Mouse (Mus musculus): ENCODE measurements at regions not wholly inside any gene's neighbourhood (a gene's known extent, or its start where the extent isn't known, plus 50 kb on each side); places are given as distances from the start of the nearest gene placed in this dataset.

DNA sequence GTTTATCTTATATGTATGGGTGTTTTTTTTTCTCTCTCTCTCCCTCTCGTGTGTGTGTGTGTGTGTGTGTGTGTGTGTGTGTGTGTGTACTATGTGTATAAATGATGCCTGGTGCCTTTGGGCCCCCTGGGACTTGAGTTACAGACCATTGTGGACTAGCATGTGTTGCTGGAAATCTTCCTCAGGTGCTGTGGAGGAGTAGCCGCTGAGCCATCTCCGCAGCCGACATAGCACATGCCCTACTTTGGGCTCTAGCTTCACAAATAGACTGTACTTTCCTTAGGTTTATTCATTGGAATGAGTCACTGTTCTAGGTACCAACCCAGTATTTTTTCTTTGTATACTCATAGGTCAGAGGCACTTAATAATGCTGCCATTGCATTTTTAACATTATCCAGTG is 339.4 kb downstream of the Mtx2 start:
- TF ChIP-seq POLR2AphosphoS2 (IDR thresholded peaks at IDR 0.05; ENCODE audit: low read depth, low read length) (no peak), CTCF (conservative IDR thresholded peaks at IDR 0.05 in 1 of 2, IDR thresholded peaks at IDR 0.05 in 1 of 2; ENCODE audit: low read depth in 2 of 2, low read length in 2 of 2) (no peak), ZC3H11A (IDR thresholded peaks at IDR 0.05; ENCODE audit: low read depth, low read length) (no peak), SIN3A (IDR thresholded peaks at IDR 0.05; ENCODE audit: low read length) (no peak), POLR2A (IDR thresholded peaks at IDR 0.05; ENCODE audit: low read depth, low read length) (no peak), EP300 (IDR thresholded peaks at IDR 0.05; ENCODE audit: low read length) (no peak), TBP (conservative IDR thresholded peaks at IDR 0.05; ENCODE audit: low read depth, low read length) (no peak), CHD2 (IDR thresholded peaks at IDR 0.05; ENCODE audit: low read length) (no peak), E2F4 (IDR thresholded peaks at IDR 0.05; ENCODE audit: insufficient replicate concordance, low read depth, low read length) (no peak), USF1 (IDR thresholded peaks at IDR 0.05; ENCODE audit: low read depth, low read length) (no peak), MAX (IDR thresholded peaks at IDR 0.05; ENCODE audit: low read length) (no peak), ELF1 (IDR thresholded peaks at IDR 0.05; ENCODE audit: low read depth, low read length) (no peak), GABPA (IDR thresholded peaks at IDR 0.05; ENCODE audit: insufficient replicate concordance, low read depth, low read length) (no peak)
